Mouse (Mus musculus) liver, adult 2 months (tissue): Measurements from ENCODE around the gene Hmx2.

ENCODE experiments used
- CTCF ChIP-seq: fragments of 200-500 bp; IDR thresholded peaks from 2 replicates; pipeline ENCODE4 v1.5.1; 2011; ENCODE audit warnings: low read depth, low read length, control low read depth
- POLR2A ChIP-seq: fragments of 200-500 bp; IDR thresholded peaks from 2 replicates; pipeline ENCODE4 v1.6.1; 2011; ENCODE audit warnings: low read length, control low read depth; ENCODE audit not compliant: insufficient read depth; ENCODE audit errors: extremely low read depth

- TF ChIP-seq CTCF (no peak), POLR2A (no peak)
Measured at GRCm38 (mm10) chr7:131542115-131542871, 6.3 kb upstream of the Hmx2 start, which contains the start of gene Hmx3.
